Mouse (Mus musculus): ENCODE measurements around the gene Bcl2l12.

DNA sequence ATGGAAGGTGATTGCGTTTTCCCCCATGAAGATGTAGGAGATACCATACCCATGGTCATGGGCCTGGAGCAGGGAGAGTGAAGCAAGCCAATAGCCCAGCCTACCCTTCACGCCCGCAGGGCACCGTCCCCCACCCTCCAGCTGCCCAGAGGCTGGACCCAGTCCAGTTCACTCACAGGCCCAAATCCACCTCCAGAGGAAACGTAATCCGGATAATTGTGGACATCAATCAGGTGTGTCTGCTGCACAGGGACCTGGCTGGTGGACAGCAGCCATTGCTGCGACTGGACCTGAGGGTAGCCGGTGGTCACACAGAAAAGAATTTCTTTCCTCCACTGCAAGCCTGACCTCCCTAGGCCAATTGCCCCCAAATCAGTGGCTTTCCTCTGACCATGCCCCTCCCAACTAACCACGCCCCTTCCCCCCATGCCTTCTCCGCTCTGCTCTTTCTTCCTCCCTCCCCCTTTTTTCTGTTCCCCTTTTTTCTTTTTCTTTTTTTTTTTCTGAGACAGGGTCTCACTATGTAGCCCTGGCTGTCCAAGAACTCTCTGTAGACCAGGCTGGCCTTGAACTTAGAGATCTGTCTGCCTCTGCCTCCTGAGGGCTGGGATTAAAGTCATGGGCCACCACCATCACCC, 38.5 kb downstream of the Bcl2l12 start:
- TF ChIP-seq USF1 (IDR thresholded peaks at IDR 0.05; ENCODE audit: low read depth) (no peak), CTCF (IDR thresholded peaks at IDR 0.05; ENCODE audit: control insufficient read depth, insufficient read depth, insufficient read length) (no peak), FOSL1 (IDR thresholded peaks at IDR 0.05; ENCODE audit: insufficient read depth, low read length, poor library complexity, severe bottlenecking) (no peak), MAX (IDR thresholded peaks at IDR 0.05) (no peak), MYOD1 (IDR thresholded peaks at IDR 0.05; ENCODE audit: control insufficient read depth, insufficient read length, low read depth) (no peak), CEBPB (IDR thresholded peaks at IDR 0.05; ENCODE audit: low read depth) (no peak), MYOG (IDR thresholded peaks at IDR 0.05; ENCODE audit: control insufficient read depth, extremely low read depth, insufficient read length) (no peak)

Measured in C2C12 (cell line).